Mouse (Mus musculus) kidney, postnatal 4 days (tissue): ENCODE data around the gene Gpr162.
A peak's percentile ranks its signal among the peaks of the same experiment; 100 is the strongest.
"Not testable (repeated sequence)": the region's sequence is repeated elsewhere in the genome, so short reads cannot be mapped to it uniquely, and the experiment has no call there.

ENCODE experiments used
- DNase-seq, 2 experiments: peaks; one replicate each; pipeline ENCODE4 v3.0.0; 2021; ENCODE audit warnings: mixed read lengths in 2 of 2

Gpr162 gene

DNA sequence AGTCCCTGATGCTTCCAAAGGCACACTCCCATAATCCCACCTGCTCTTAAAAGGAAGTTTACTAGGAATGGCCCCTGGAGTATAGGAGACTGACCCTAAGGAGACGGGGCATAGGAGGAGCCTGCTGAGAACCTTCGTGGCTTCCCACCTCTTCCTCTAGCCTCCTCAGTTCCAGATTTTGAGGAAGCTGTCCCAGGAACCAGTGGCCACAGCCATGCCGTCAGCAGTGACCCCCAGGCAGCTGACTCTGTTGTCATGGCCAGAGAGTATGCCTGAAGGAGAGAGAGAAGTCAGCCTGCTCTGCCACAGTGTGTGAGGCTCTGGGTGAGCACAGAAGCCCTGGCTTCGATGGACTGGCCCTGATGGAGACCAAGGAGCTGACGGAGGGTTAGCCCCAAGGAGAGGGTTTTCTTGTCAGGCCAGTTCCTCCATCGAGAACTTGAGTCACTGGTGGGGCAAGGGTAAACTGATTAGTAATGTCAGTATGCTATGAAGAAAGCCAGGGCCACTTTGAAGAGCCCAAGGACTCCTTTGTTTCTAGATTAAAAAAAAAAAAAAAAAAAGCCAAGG, 29.2 kb downstream of the Gpr162 start:
- no peak for DNase-seq

DNA sequence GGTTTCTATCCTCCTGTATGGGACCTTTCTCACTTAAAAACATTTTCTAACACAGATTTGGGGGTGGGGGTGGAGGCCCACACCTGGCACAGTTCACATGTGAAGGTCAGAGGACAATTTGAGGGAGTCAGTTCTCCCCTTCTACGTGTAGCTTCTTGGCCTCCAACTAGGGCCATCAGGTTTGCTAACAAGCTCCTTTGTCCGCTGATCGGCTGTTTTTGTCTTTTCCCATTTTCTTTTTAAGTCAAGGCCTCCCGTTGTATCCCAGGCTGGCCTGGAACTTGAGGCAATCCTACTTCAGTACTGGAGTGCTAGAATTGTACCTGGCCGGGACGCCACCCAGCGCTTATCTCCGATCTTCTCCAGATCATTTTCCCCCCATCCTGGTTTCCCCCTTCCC, 32.1 kb downstream of the Gpr162 start:
- DNase-seq: no peak

- DNase-seq: not testable (repeated sequence)
Observed at GRCm38 (mm10) chr6:124831199-124831598, 32.6 kb downstream of the Gpr162 start.

- peak; percentile 92 to 95 for DNase-seq
Observed at GRCm38 (mm10) chr6:124829799-124830700, 33.7 kb downstream of the Gpr162 start.

- peak; percentile 97 to 99 for DNase-seq
Observed at GRCm38 (mm10) chr6:124828868-124829798, 34.6 kb downstream of the Gpr162 start, which contains the start of the genes Usp5 and Cdca3. Usp5 (minus strand) TSS chr6:124829484. Cdca3 (plus strand) TSS chr6:124829547.

DNA sequence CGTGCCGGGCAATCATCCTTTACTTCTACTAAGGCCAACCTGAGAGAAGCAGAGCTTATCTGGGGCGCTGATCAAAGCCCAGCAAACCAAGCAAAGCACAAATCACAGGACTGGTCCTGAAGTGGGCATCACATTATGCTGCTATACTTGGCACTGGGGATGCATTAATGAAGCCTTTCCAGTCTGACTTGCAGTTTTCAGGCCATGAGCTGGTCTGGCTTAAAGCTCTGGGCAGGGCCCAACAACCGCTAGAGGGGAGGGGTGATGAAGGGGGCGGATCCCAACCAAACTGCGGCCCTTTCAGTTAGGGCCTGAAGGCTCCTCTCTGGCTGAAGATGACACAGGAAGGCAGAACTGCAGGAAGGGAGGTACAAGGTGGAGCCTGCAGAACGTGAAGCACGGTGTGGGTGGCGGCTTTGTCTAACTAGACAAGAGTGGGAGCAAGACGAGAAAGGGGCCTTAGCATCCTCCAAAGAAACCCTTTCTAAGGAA, 35.6 kb downstream of the Gpr162 start:
- peak; percentile 63 to 75 for DNase-seq

- no peak for DNase-seq
Observed at GRCm38 (mm10) chr6:124822049-124822448, 41.7 kb downstream of the Gpr162 start.

- no peak for DNase-seq
Observed at GRCm38 (mm10) chr6:124820891-124821290, 42.9 kb downstream of the Gpr162 start.

DNA sequence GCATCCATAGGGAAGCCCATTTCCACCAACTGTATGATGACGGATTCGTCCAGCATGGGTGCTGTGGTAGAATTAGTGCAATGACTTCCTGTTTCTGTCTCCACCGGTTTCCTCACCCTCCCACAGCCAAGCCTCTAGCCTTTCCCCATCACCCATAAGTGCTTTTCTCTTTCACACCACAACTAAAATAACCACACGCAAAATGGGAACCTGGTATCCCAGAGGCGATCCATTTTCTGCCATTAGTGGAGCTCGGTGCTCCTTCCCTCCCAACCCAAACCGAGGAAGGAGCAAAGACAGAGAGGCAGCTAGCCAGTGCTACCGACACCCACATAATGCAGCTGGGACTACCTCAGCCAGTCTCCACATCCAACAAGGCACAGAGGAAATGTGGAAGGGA, 45.8 kb downstream of the Gpr162 start:
- no peak for DNase-seq

DNA sequence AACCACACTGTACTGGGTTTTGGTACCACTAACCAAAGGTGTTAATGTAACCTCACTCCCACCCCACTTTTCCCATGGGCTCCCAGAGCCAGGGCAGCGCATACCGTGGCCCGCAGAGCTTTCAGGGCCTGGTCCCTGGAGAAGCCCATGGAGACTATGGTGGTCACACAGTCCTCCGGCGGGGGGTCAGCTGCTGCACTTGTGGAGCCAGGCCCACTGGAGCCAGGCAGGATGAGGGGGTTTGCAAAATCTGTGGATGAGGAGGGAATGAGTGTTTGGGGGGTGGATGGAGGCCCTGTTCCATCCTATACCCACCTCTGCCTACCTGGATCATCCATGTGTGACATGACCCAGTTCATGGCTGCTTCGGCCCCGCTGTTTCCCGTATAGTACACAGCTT, 46.2 kb downstream of the Gpr162 start:
- no peak for DNase-seq

DNA sequence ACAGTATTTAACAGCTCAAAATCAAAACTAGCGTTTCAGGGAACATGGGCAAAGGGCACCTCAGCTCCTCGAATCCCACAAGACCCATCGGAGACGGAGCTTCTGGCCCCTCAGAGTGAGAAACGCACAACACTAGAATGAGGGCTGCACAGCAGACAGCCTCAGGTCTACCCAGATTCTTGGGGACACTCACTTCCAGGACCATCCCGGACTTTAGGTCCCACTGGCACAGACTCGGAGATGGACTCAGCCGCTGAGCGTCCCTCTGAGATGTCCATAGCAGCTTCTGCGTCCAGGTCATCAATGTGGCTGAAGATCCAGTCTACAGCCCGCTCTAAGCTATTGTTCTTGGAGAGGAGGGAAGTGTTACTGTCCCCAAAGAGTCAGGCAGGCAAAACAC, 46.7 kb downstream of the Gpr162 start:
- DNase-seq: no peak

DNA sequence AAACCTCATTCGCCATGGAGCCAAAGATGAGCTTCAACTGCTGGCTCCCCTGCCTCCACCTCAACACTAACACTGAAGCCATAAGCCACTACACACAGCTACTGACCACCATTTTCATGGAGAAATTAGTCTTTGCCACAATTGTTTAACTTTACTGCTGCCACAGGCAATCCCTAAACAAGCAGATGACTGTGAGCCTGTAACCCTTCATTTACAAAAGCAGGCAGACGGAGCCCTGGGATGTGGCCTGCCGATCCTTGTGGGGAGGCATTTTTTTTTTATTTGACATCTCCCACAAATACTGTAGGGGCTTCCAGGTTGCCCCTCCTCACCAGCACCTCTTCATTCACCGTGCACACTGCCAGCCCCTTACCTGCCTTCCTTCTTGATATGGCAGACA, 47.2 kb downstream of the Gpr162 start:
- no peak for DNase-seq

- peak in 1 of 2 experiments; percentile 27 for DNase-seq
Observed at GRCm38 (mm10) chr6:124814858-124815774, 48.7 kb downstream of the Gpr162 start.

DNA sequence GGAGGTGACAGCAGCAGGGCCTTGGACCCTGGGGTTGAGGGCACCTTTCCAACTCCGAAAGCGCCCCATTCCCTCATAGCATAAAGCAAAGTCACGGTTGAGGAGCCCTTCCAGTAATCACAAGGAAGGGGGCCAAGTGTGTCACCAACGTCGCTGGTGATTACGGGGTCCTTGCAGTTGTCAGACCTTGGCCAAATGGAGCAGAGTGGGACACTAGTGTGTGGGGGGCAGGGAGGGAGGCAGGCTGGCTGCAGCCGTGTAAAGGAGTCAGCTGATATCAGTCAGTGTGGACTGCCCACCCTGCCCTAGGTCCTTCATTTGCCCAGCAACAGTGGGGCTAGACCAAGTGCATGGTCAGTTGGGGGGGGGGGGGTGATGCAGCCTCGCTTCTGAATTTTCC, 49.3 kb downstream of the Gpr162 start:
- DNase-seq: peak; percentile 58 to 72

DNA sequence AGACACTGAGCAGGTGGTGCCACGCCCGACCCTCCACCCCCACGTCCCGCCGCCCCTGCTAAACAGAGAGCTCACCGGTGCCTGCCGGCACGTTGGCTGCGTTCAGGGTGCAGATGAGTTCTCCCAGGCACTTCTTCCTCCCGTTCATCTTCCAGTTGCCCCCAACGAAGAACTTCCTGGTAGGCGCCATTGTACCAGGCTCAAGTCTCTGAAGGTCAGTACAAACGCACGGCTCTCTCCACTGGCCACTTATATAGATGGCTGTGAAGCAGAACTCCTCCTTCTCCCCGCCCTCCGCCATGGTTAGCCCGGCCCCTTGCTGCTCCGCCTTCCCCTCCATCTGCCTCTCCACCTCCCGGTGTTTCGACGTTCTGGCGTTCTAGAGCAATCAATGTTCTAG, 49.9 kb downstream of the Gpr162 start, which contains the start of gene Tpi1:
Gene Tpi1 (minus strand): TSS at position 364 of the 400 bp plus-strand sequence.
- peak; percentile 92 to 95 for DNase-seq

- DNase-seq: peak; percentile 70 to 82
Observed at GRCm38 (mm10) chr6:124813496-124813895, 50.3 kb downstream of the Gpr162 start.

- DNase-seq: no peak
Observed at GRCm38 (mm10) chr6:124812848-124813247, 50.9 kb downstream of the Gpr162 start.

DNA sequence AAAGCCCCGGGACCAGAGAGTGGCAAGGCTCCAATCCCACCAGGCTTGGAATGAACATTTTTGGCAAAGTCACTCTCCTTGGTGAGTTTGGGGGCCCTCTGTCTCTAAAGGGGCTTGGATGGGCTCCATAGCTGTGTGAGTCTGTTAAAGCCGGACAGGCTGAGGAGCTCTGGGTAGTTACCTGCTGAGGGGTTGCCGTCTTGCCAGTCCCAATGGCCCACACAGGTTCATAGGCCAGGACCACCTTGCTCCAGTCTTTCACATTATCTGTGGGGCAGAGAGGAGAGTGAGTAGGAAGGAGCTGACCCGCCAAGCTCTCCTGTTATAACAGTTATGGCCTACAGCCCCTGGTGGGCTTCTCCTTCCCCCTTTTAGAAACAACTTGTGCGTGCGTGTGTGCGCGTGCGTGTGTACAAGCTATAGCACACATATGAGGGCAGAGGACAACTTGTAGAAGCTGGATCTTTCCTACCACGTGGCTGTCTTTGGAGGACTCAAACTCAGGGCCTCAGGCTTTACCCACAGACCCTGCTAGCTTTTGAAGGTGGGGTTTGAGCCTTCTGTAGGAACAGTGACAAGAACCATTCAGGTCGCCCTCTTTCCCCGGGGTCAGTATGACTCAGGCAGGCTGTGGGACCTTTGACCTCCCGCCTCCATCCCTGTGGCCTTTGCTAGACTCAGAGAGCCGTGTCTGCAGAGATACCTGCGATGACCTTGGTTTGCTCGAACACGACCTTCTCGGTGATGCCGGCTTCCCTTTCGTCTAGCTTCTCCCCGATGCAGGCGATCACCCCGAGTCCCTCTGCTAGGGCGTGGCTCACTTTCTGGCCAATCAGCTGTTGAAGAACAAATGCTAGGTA, 51.9 kb downstream of the Gpr162 start:
- DNase-seq: no peak

GRCm38 (mm10) chr6:124811403-124811665, 52.4 kb downstream of the Gpr162 start:
- no peak for DNase-seq

GRCm38 (mm10) chr6:124810566-124811402, 53.0 kb downstream of the Gpr162 start:
- DNase-seq: not testable (repeated sequence)
